Mouse (Mus musculus): Measurements from ENCODE around the gene Ugt1a8.

Ugt1a8 gene

DNA sequence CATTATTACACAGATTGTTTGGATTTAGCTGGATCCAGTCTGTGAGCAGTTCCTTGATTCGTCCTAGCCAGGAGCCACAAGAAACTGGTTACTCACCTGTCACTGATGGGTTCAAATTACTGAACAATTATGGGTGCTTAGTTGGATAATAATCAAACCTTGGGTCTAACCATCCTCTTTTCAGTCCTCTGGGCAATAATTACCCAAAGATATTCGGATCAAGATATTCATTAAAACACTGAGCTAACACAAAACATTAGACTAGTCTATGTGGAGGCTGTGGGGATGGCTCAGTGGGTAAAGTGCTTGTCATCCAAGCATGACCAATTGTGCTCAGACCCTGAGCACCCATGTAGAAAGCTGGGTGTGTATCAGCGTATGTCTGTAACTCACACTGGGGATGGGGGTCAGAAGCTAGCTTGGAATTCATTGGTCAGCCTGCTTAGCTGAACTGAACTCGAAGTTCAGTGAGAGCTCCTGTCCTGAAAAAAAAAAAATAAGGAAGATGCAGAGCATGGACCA, 148.3 kb downstream of the Ugt1a8 start:
- DNase-seq (ENCODE audit: low spot score), result no peak

GRCm38 (mm10) chr1:88237311-88237710, 149.7 kb downstream of the Ugt1a8 start:
- no peak for DNase-seq (ENCODE audit: low spot score)

- DNase-seq (ENCODE audit: low spot score), result no peak
These were observed 151.2 kb downstream of the Ugt1a8 start for GRCm38 (mm10) chr1:88238771-88239170.

GRCm38 (mm10) chr1:88240072-88240471, 152.5 kb downstream of the Ugt1a8 start:
- no peak for DNase-seq (ENCODE audit: low spot score)

GRCm38 (mm10) chr1:88240579-88240978, 153.0 kb downstream of the Ugt1a8 start:
- no peak for DNase-seq (ENCODE audit: low spot score)

GRCm38 (mm10) chr1:88243861-88244260, 156.2 kb downstream of the Ugt1a8 start:
- DNase-seq (ENCODE audit: low spot score), result no peak

GRCm38 (mm10) chr1:88245881-88246280, 158.3 kb downstream of the Ugt1a8 start:
- DNase-seq (ENCODE audit: low spot score), result no peak

- DNase-seq (ENCODE audit: low spot score), result no peak
These were observed 158.8 kb downstream of the Ugt1a8 start for GRCm38 (mm10) chr1:88246386-88246785.

DNA sequence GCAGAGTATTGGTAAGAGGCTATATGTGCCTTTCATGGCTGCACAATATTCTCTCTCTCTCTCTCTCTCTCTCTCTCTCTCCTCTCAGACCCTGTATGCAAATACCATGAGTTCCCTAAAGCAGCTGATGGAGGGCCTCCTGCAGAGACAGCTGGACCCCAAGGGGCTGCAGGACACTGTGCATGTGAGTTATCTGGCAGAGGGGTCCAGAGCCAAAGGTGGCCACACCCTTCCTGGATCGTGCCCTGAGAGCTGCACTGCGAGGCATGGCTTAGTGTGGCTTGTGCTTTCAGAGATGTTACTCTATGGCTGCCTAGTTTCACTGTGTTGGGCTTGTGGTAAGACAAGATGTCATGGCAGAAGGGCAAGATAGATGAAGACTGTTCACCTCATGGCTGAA, 160.0 kb downstream of the Ugt1a8 start:
- no peak for DNase-seq (ENCODE audit: low spot score)

DNA sequence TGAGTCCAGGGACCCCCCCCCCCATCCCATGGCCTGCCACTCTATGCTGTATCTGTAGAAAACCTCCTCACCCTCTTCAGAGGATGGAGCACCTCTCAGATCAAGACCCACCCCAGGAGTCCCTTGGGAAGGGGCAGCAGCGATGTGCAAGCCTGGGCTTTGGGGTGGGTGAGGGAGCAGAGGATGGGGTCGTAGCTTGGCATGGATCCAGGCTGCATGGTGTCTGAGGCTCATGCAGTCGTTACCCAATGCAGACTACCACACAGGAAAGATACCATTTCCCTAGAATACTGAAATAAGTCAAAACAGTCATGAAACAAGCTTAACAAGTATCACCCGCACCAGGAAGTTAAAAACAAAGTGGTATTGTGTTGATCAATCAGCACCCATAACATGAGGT, 161.0 kb downstream of the Ugt1a8 start:
- no peak for DNase-seq (ENCODE audit: low spot score)

DNA sequence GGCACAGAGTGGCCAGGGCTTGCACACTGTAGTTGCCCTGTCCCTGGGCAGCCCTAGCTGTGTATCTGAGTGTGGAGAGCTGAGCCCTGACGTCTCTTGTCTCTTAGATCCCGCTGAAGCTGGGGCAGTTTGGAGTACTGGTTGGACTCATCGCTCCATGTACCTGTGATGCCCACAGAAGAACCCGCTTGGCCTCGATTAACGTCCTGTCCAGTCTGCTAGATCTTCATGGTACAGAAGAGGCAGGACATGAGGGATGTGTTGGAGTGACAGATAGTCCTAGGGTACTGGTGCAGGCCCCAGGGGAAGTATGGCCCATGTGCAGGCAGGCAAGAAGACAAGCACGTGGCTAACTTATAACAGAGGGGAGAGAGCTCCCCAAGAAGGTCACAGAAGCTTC, 162.0 kb downstream of the Ugt1a8 start:
- no peak for DNase-seq (ENCODE audit: low spot score)

- DNase-seq (ENCODE audit: low spot score), result no peak
These were observed 162.4 kb downstream of the Ugt1a8 start for GRCm38 (mm10) chr1:88250023-88250422.

GRCm38 (mm10) chr1:88253106-88253505, 165.5 kb downstream of the Ugt1a8 start:
- DNase-seq (ENCODE audit: low spot score), result no peak

- DNase-seq (ENCODE audit: low spot score), result no peak
These were observed 165.9 kb downstream of the Ugt1a8 start for GRCm38 (mm10) chr1:88253540-88253939.

- no peak for DNase-seq (ENCODE audit: low spot score)
These were observed 167.3 kb downstream of the Ugt1a8 start for GRCm38 (mm10) chr1:88254793-88255465.

DNA sequence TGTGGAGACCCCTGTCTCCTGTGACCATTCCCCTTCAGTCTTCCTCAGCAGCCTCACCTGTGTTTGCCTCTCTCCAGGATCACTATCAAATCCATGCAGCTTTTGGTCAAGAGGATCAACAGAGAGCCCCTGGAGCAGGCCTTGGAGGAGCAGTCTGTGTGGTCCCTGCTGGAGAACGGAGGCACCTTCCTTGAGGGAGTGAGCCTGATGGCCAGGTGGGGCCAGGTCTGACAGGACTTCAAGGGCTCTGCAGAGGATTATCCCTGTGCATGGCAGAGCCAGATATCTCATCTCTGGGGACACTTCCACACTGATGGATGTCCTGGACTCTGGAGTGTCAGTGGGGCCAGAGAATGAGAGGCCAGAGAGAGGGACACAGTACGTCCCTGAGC, 167.8 kb downstream of the Ugt1a8 start:
- DNase-seq (ENCODE audit: low spot score), result no peak

- DNase-seq (ENCODE audit: low spot score), result no peak
These were observed 168.6 kb downstream of the Ugt1a8 start for GRCm38 (mm10) chr1:88255989-88256754.

DNA sequence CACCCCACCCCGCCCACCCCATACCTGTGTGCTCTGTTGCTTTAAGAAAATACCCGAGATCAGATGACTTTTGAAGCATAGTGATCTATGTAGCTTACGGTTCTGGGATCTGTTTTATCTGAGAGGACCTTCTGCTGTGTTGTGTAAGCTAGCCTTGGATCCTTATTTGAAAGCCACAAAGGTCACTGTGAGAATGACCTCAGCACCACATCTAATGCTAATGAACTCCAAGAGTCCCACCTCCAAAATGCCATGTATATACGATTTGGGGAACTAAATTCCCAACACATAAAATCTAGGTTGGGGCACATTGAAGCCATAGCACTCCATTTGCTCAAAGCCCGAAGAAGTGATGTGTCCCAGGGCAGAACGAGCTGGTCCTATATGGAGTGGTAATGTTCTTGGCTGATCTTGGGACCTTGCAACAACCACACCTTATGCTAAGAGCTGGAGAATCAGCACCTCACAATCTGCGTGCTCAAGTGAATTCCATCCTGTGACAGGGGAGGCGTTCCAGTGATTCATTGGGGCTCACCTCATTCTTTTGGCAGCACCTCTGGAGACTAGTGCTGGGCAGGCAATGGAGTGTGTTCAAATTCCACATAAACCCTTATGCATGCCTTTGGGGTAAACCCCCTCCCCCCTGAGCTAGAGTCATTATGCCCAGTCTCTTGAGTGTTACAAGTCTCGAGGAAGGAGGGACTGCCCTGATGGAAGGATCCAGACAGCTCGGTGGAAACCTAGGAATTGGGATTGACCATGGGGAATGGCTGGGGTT, 169.5 kb downstream of the Ugt1a8 start:
- DNase-seq (ENCODE audit: low spot score), result no peak

GRCm38 (mm10) chr1:88257681-88258080, 170.1 kb downstream of the Ugt1a8 start:
- no peak for DNase-seq (ENCODE audit: low spot score)

DNA sequence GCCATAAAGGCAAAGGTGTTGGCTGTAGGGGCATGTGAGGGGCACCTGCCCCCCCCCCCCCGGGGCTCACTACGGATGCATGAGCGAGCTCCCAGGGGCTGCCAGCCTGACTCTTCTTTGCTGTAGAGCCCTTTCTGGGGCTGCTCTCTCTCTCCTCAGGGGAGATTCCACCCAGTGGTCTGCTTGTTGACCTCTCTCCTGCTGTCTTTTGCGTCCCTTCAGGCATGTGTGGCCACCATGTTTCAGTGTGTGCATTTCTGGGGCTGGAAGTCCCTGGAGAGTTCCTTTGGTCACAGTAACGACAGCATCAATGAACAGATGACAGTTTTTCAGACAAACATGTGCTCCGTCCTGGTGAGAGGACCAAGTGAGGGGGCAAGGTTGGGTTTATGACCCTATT, 170.7 kb downstream of the Ugt1a8 start:
- DNase-seq (ENCODE audit: low spot score), result no peak

DNA sequence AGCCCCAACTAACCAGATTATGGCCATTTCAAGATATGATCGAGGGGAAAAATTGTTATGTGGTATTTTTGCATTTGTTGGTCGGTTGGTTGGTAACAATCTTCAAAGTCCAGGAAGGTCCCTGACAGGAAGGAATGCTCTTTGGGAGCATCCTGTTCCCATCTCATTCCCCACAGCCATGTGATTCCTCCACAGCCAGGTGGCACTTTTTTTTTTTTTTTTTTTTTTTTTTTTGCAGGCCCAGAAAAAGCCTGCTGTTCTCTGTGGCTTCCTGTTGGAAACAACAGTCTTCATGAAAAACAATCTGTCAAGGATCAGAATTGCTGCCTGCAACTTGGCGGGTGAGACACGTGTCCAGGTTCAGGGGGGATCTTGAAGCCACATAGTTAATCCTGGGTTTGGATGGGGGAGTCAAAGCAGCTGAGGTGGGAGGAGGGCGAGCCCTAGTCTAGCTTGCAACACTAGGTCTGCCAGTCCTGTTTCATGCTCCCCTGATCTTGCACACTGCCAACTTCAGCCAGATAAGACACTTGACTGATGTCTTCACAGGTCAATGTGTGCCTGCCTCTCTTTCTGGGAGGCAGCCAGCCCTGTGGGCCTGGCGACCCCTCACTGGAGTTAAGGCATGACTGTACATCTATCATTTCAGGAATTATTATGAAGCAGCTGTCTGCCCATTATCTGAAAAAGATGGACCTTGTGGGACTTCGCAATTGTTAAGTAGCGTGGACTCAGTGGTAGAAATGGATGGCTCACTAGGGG, 171.4 kb downstream of the Ugt1a8 start:
- peak; percentile 81 for DNase-seq (ENCODE audit: low spot score)

DNA sequence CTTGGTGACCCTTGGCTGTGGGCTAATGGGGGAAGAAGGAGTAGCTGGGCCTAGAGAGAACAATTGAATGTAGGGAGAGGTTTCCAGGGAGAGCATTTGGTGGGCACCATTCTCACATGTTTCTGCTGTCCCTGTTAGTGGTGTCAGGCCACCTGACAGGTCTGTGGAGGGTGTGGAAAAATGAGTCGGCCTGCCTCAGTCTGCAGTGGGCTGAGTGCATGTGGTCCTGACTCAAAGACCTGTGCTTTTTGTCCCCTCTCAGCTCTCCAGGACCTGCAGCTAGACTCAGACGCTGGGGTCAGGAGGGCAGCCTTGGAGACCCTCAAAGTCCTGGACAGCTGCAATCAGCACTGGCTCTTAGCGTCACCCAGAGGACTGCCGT, 172.0 kb downstream of the Ugt1a8 start:
- DNase-seq (ENCODE audit: low spot score), result no peak
